Mouse (Mus musculus): ENCODE measurements around the gene Gm49366.
"Not testable (repeated sequence)": the region's sequence is repeated elsewhere in the genome, so short reads cannot be mapped to it uniquely, and the experiment has no call there.

Gm49366 gene

GRCm38 (mm10) chr12:84068296-84068695, 29.6 kb downstream of the Gm49366 start:
- in situ Hi-C loops (cut with MboI; ENCODE audit: unreplicated experiment in 2 of 2): loop anchor here in 1 of 2 experiments (25.0 kb wide), 2 partner anchors 356 to 956 kb away; no protein-coding TSS in a partner anchor

GRCm38 (mm10) chr12:84068986-84069385, 30.3 kb downstream of the Gm49366 start, which contains the start of gene Acot5:
Gene Acot5 (plus strand): TSS chr12:84069325.
- in situ Hi-C loops (cut with MboI; ENCODE audit: unreplicated experiment in 2 of 2): loop anchor here in 1 of 2 experiments (25.0 kb wide), 2 partner anchors 357 to 957 kb away; no protein-coding TSS in a partner anchor

GRCm38 (mm10) chr12:84069582-84069981, 30.8 kb downstream of the Gm49366 start:
- in situ Hi-C loops (cut with MboI; ENCODE audit: unreplicated experiment in 2 of 2): loop anchor here in 1 of 2 experiments (25.0 kb wide), 2 partner anchors 357 to 957 kb away; no protein-coding TSS in a partner anchor

- in situ Hi-C loops (cut with MboI; ENCODE audit: unreplicated experiment in 2 of 2): loop anchor here in 1 of 2 experiments (25.0 kb wide), 2 partner anchors 359 to 959 kb away; no protein-coding TSS in a partner anchor
These were observed 33.0 kb downstream of the Gm49366 start for GRCm38 (mm10) chr12:84071696-84072095.

- in situ Hi-C loops (cut with MboI; ENCODE audit: unreplicated experiment in 2 of 2): no loop called here
These were observed 38.7 kb downstream of the Gm49366 start for GRCm38 (mm10) chr12:84077371-84077990.

GRCm38 (mm10) chr12:84083842-84084241, 45.1 kb downstream of the Gm49366 start:
- in situ Hi-C loops (cut with MboI; ENCODE audit: unreplicated experiment in 2 of 2): no loop called here

GRCm38 (mm10) chr12:84084581-84084980, 45.8 kb downstream of the Gm49366 start:
- in situ Hi-C loops (cut with MboI; ENCODE audit: unreplicated experiment in 2 of 2): no loop called here

- in situ Hi-C loops (cut with MboI; ENCODE audit: unreplicated experiment in 2 of 2): not testable (repeated sequence)
These were observed 55.9 kb downstream of the Gm49366 start for GRCm38 (mm10) chr12:84094666-84095065.

- in situ Hi-C loops (cut with MboI; ENCODE audit: unreplicated experiment in 2 of 2): no loop called here
These were observed 60.9 kb downstream of the Gm49366 start for GRCm38 (mm10) chr12:84099605-84100004.

GRCm38 (mm10) chr12:84100071-84100470, 61.3 kb downstream of the Gm49366 start:
- in situ Hi-C loops (cut with MboI; ENCODE audit: unreplicated experiment in 2 of 2): no loop called here

- in situ Hi-C loops (cut with MboI; ENCODE audit: unreplicated experiment in 2 of 2): not testable (repeated sequence)
These were observed 62.1 kb downstream of the Gm49366 start, which contains the start of gene Acot6 for GRCm38 (mm10) chr12:84100604-84101492. Gene Acot6 (plus strand): TSS chr12:84100654.

GRCm38 (mm10) chr12:84101493-84101845, 62.7 kb downstream of the Gm49366 start:
- in situ Hi-C loops (cut with MboI; ENCODE audit: unreplicated experiment in 2 of 2): no loop called here

- in situ Hi-C loops (cut with MboI; ENCODE audit: unreplicated experiment in 2 of 2): no loop called here
These were observed 68.3 kb downstream of the Gm49366 start for GRCm38 (mm10) chr12:84107012-84107411.

- in situ Hi-C loops (cut with MboI; ENCODE audit: unreplicated experiment in 2 of 2): no loop called here
These were observed 69.0 kb downstream of the Gm49366 start for GRCm38 (mm10) chr12:84107692-84108091.
